Mouse (Mus musculus) G1E (cell line): ENCODE data around the gene Mpl. TPM values are rescaled to one million over a fixed set of nuclear protein-coding genes. Genes with fewer than 3 reads are reported as not detected.

Experiments
- ATAC-seq: 2 replicates; pipeline ENCODE4 v1.8.0; 2016; ENCODE audit warnings: mild to moderate bottlenecking; ENCODE audit not compliant: insufficient number of reproducible peaks, poor library complexity, low FRiP score, severe bottlenecking; ENCODE audit errors: extremely low read depth
- DNase-seq: peaks from one replicate; pipeline ENCODE4 v3.0.0; 2012; ENCODE audit warnings: low spot score
- H3K27me3 ChIP-seq: 2 replicates; pipeline ENCODE4 v1.6.1; 2012; ENCODE audit warnings: mild to moderate bottlenecking, low read length, inconsistent platforms; ENCODE audit not compliant: insufficient read depth
- H3K36me3 ChIP-seq: replicated peaks from 2 replicates; pipeline ENCODE3; 2012; ENCODE audit warnings: mild to moderate bottlenecking, inconsistent platforms
- H3K4me1 ChIP-seq: 2 replicates; pipeline ENCODE4 v1.6.1; 2012; ENCODE audit warnings: low read depth, low read length, inconsistent platforms, mixed read lengths; ENCODE audit not compliant: insufficient read depth
- H3K4me3 ChIP-seq: 2 replicates; pipeline ENCODE4 v1.5.1; 2012; ENCODE audit warnings: low read depth, mild to moderate bottlenecking, inconsistent platforms, low read length, moderate library complexity, mixed read lengths
- H3K9me3 ChIP-seq: replicated peaks from 2 replicates; pipeline ENCODE4 v1.6.1; 2012; ENCODE audit warnings: inconsistent platforms
- CTCF ChIP-seq: IDR thresholded peaks from 2 replicates; pipeline ENCODE4 v1.5.1; 2012; ENCODE audit warnings: low read depth, low read length, inconsistent platforms, mixed read lengths
- GATA1 ChIP-seq: IDR thresholded peaks from 2 replicates; pipeline ENCODE4 v1.6.1; 2012; ENCODE audit warnings: borderline replicate concordance, low read length, inconsistent platforms, mixed read lengths
- GATA2 ChIP-seq: IDR thresholded peaks from 2 replicates; pipeline ENCODE4 v1.6.1; 2012; ENCODE audit warnings: low read depth, low read length, inconsistent platforms, borderline replicate concordance
- POLR2AphosphoS5 ChIP-seq: IDR thresholded peaks from 2 replicates; pipeline ENCODE4 v1.6.1; 2012; ENCODE audit warnings: low read depth, low read length, inconsistent platforms; ENCODE audit not compliant: insufficient replicate concordance
- TAL1 ChIP-seq: conservative IDR thresholded peaks from 2 replicates; pipeline ENCODE4 v1.6.1; 2012; ENCODE audit warnings: low read depth, low read length, inconsistent platforms, mixed read lengths
- polyA plus RNA-seq: library from polyadenylated mRNA; stranded (reverse); fragments of >175 nt; gene quantifications from 2 replicates; pipeline ENCODE4 v1.2.3, GENCODE M21; 2012
- total RNA-seq, 2 experiments: library from RNA; stranded (forward) in 1 of 2; stranded (reverse) in 1 of 2; fragments of 200-1000 nt in 1 of 2; fragments of >200 nt in 1 of 2; fragmentation: Nextera tagmentation in 1 of 2; gene quantifications; 2 replicates each; pipeline ENCODE4 v1.2.3; 2014 to 2017

The Mpl gene
- total and polyA plus RNA-seq, 3 experiments, result 0.05 to 1.0 TPM; not detected in 1

DNA sequence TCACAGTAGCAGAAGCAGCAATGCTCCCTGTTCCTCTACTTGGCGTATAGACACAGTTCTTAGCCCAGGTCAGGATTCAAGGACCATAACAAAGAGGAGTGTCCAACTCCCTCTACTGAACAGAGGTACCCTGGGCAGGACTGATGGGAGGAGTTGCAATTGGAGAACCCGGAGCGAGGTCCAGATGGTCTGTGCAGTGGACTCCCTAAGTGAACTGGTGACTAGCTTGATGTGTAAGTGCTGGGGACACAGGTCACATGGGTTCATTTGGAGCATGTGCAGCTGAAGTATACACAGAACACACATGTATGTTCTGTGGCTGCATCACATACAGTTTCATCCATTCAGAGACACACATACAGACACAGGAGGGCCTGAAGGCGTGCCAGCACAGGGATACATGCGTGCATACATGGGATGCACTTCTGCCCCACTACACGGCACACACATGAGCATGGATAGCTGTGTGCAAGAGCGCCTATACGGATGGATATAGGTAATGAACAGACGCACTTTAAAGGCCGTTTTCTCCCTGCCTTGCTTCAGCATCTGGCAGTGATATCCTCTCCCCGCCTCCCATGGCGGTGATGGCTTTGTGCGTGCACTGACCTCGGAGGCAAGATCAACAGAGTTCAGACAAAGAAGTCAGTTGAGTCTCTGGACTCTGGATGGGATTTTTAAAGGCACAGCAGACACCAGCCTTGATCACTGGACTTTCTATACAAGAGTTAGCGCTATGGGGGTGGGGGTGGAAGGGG, 19.6 kb upstream of the Mpl start:
- no peak for TF ChIP-seq TAL1
- TF ChIP-seq CTCF, result no peak
- TF ChIP-seq POLR2AphosphoS5, result no peak
- TF ChIP-seq GATA1, result no peak
- TF ChIP-seq GATA2, result no peak
- Histone ChIP-seq H3K27me3 (peaks cover 20% of the 10 kb centered on the region; the same call in 1 of the 2 replicates), H3K9me3 (no peaks in the 10 kb centered on the region), H3K4me1 (peaks cover 3% of the 10 kb centered on the region; the same call in 1 of the 2 replicates), H3K36me3 (no peaks in the 10 kb centered on the region), H3K4me3 (no peak overlapping the region)
- DNase-seq (no peak), ATAC-seq (no peak)

DNA sequence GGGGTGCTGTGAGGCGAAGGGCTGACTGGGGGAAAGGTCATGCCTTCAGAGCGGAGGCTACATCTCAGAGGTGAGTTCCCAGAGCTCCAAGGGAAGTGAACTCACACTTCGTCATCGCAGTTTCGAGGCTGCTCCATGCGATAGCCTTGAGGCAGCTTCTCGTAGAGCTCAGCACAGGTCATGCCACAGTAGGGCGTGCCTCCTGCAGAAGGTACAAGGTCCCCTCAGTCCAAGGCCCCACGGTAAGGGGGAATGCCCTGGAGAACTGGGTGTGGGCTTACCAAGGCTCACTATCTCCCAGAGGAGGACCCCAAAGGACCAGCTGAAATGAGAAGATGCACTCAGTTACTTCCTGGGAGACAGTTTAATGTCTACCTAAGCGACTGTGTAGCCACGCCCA, 15.4 kb upstream of the Mpl start:
- Histone ChIP-seq H3K4me1 (peaks cover 3% of the 10 kb centered on the region; the same call in 1 of the 2 replicates), H3K27me3 (peaks cover 26% of the 10 kb centered on the region; the same call in 1 of the 2 replicates), H3K9me3 (no peaks in the 10 kb centered on the region), H3K36me3 (no peaks in the 10 kb centered on the region), H3K4me3 (no peak overlapping the region)
- ATAC-seq (no peak), DNase-seq (no peak)
- TF ChIP-seq GATA1 (no peak), CTCF (no peak), POLR2AphosphoS5 (no peak), GATA2 (no peak), TAL1 (no peak)

DNA sequence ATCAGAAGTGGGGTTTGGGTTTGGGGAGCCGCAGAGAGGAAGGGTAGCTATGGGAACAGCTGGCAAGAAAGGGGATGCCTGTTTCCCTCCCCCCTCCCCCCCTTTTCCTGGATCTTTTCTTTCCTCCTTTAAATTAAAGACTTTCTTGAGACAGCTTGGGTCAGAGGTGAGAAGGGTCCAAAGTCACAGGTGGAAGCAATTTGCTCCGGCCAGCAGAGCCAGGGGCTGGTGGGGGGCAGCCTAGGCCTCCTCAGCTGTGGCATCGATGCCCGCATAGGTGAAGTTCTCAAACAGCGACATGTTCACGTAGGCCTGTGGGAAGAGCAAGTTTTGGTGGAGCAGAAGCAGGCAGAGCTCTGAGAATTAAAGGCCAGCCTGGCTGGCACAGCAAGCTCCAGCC, 14.0 kb upstream of the Mpl start:
- Histone ChIP-seq H3K36me3 (no peaks in the 10 kb centered on the region), H3K27me3 (peaks cover 29% of the 10 kb centered on the region), H3K4me3 (no peak overlapping the region), H3K4me1 (peaks cover 3% of the 10 kb centered on the region; the same call in 1 of the 2 replicates), H3K9me3 (no peaks in the 10 kb centered on the region)
- TF ChIP-seq TAL1, result no peak
- TF ChIP-seq CTCF, result no peak
- TF ChIP-seq POLR2AphosphoS5, result no peak
- TF ChIP-seq GATA2, result no peak
- TF ChIP-seq GATA1, result no peak
- ATAC-seq, result no peak
- no peak for DNase-seq

DNA sequence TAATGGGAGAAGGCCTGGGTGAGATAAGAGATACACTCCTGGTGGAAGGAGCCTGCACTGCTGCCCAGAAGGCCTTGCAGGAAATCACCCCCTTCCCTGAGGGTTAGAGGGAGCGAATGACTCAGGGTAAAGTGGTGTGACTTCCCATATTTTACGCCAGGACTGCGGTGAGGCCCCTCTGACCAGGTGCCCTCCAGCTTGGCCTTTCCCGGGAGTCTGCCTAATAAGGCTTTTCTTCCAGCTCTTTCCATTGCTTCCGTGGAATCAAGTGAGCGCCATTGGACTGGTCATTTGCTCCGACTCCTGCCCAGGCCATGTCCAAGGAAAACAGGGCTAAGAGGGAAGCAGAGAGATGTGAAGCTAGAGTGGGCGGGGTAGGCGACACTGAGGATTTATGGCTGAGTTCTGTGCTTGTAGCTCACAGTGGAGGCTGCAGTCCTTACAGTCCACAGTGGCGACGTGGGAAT, 8.4 kb upstream of the Mpl start:
- H3K36me3 ChIP-seq, result no peaks in the 10 kb centered on the region
- H3K4me3 ChIP-seq, result no peak overlapping the region
- no peaks in the 10 kb centered on the region for H3K9me3 ChIP-seq
- TF ChIP-seq CTCF, result no peak
- no peak for TF ChIP-seq GATA1
- no peak for TF ChIP-seq GATA2
- TF ChIP-seq TAL1, result no peak
- TF ChIP-seq POLR2AphosphoS5, result no peak
- DNase-seq (no peak), ATAC-seq (no peak)
- peaks cover 4% of the 10 kb centered on the region for H3K4me1 ChIP-seq
- peaks cover 34% of the 10 kb centered on the region for H3K27me3 ChIP-seq

- Histone ChIP-seq H3K36me3 (no peaks in the 10 kb centered on the region), H3K27me3 (peaks cover 34% of the 10 kb centered on the region), H3K9me3 (no peaks in the 10 kb centered on the region), H3K4me3 (no peak overlapping the region), H3K4me1 (peaks cover 4% of the 10 kb centered on the region)
- DNase-seq (no peak), ATAC-seq (no peak)
- TF ChIP-seq CTCF (no peak), GATA2 (no peak), GATA1 (no peak), TAL1 (no peak), POLR2AphosphoS5 (no peak)
These were observed 7.6 kb upstream of the Mpl start for GRCm38 (mm10) chr4:118464956-118465355.

- no peaks in the 10 kb centered on the region for H3K9me3 ChIP-seq
- no peak for ATAC-seq
- no peak for DNase-seq
- no peak for TF ChIP-seq POLR2AphosphoS5
- TF ChIP-seq TAL1, result no peak
- no peak for TF ChIP-seq GATA2
- TF ChIP-seq GATA1, result no peak
- no peak for TF ChIP-seq CTCF
- peaks cover 60% of the 10 kb centered on the region for H3K27me3 ChIP-seq
- no peaks in the 10 kb centered on the region; the same call in 1 of the 2 replicates for H3K4me1 ChIP-seq
- H3K36me3 ChIP-seq, result no peaks in the 10 kb centered on the region
- H3K4me3 ChIP-seq, result no peak overlapping the region
These were observed 10.7 kb downstream of the Mpl start for GRCm38 (mm10) chr4:118446415-118447153.
